Mouse (Mus musculus): ENCODE measurements around the gene Pin1rt1. TPM values are rescaled to one million over a fixed set of nuclear protein-coding genes. Genes with fewer than 3 reads are reported as not detected.

The Pin1rt1 gene
- polyA plus RNA-seq, 1 experiment = not detected

GRCm38 (mm10) chr2:104704355-104704754, 11.8 kb downstream of the Pin1rt1 start:
- no peaks in the 10 kb centered on the region for H3K36me3 ChIP-seq (ENCODE audit: control insufficient read depth)
- no peak for TF ChIP-seq TAL1 (IDR thresholded peaks at IDR 0.05; ENCODE audit: low read length)
- no peak for TF ChIP-seq GATA1 (IDR thresholded peaks at IDR 0.05; ENCODE audit: low read length)
- no peaks in the 10 kb centered on the region; the same call in none of the 2 replicates for H3K27me3 ChIP-seq (ENCODE audit: control insufficient read depth)
- no peak overlapping the region for H3K4me3 ChIP-seq (replicated peaks)
- H3K4me1 ChIP-seq (ENCODE audit: control insufficient read depth) = no peaks in the 10 kb centered on the region
- H3K9me3 ChIP-seq (ENCODE audit: control insufficient read depth, low read length) = no peaks in the 10 kb centered on the region

- Histone ChIP-seq H3K27me3 (ENCODE audit: control insufficient read depth) (no peaks in the 10 kb centered on the region), H3K4me1 (ENCODE audit: control insufficient read depth) (no peaks in the 10 kb centered on the region), H3K4me3 (replicated peaks) (no peak overlapping the region), H3K36me3 (ENCODE audit: control insufficient read depth) (no peaks in the 10 kb centered on the region), H3K9me3 (ENCODE audit: control insufficient read depth, low read length) (no peaks in the 10 kb centered on the region)
- TF ChIP-seq GATA1 (IDR thresholded peaks at IDR 0.05; ENCODE audit: low read length) (no peak), TAL1 (IDR thresholded peaks at IDR 0.05; ENCODE audit: low read length) (no peak)
Observed at GRCm38 (mm10) chr2:104703158-104703557, 13.0 kb downstream of the Pin1rt1 start.

- no peaks in the 10 kb centered on the region for H3K9me3 ChIP-seq (ENCODE audit: control insufficient read depth, low read length)
- no peaks in the 10 kb centered on the region for H3K4me1 ChIP-seq (ENCODE audit: control insufficient read depth)
- TF ChIP-seq GATA1 (IDR thresholded peaks at IDR 0.05; ENCODE audit: low read length) = no peak
- TF ChIP-seq TAL1 (IDR thresholded peaks at IDR 0.05; ENCODE audit: low read length) = no peak
- no peaks in the 10 kb centered on the region for H3K36me3 ChIP-seq (ENCODE audit: control insufficient read depth)
- no peak overlapping the region for H3K4me3 ChIP-seq (replicated peaks)
- no peaks in the 10 kb centered on the region for H3K27me3 ChIP-seq (ENCODE audit: control insufficient read depth)
Observed at GRCm38 (mm10) chr2:104699659-104700058, 16.5 kb downstream of the Pin1rt1 start.

- H3K9me3 ChIP-seq (ENCODE audit: control insufficient read depth, low read length) = no peaks in the 10 kb centered on the region
Observed at GRCm38 (mm10) chr2:104692551-104692950, 23.6 kb downstream of the Pin1rt1 start.

GRCm38 (mm10) chr2:104690720-104691119, 25.5 kb downstream of the Pin1rt1 start:
- no peaks in the 10 kb centered on the region for H3K27me3 ChIP-seq (ENCODE audit: control insufficient read depth)
- no peaks in the 10 kb centered on the region for H3K9me3 ChIP-seq (ENCODE audit: control insufficient read depth, low read length)
- no peak overlapping the region for H3K4me3 ChIP-seq (replicated peaks)
- no peaks in the 10 kb centered on the region for H3K4me1 ChIP-seq (ENCODE audit: control insufficient read depth)
- no peak for TF ChIP-seq TAL1 (IDR thresholded peaks at IDR 0.05; ENCODE audit: low read length)
- no peak for TF ChIP-seq GATA1 (IDR thresholded peaks at IDR 0.05; ENCODE audit: low read length)
- H3K36me3 ChIP-seq (ENCODE audit: control insufficient read depth) = no peaks in the 10 kb centered on the region

More at GRCm38 (mm10) chr2:104692551-104692950, 23.6 kb downstream of the Pin1rt1 start:
- no peaks in the 10 kb centered on the region for H3K4me1 ChIP-seq (ENCODE audit: control insufficient read depth)
- H3K27me3 ChIP-seq (ENCODE audit: control insufficient read depth) = no peaks in the 10 kb centered on the region
- H3K36me3 ChIP-seq (ENCODE audit: control insufficient read depth) = no peaks in the 10 kb centered on the region
- no peak overlapping the region for H3K4me3 ChIP-seq (replicated peaks)
- TF ChIP-seq TAL1 (IDR thresholded peaks at IDR 0.05; ENCODE audit: low read length) (no peak), GATA1 (IDR thresholded peaks at IDR 0.05; ENCODE audit: low read length) (no peak)

GRCm38 (mm10) chr2:104688724-104689123, 27.5 kb downstream of the Pin1rt1 start:
- Histone ChIP-seq H3K27me3 (ENCODE audit: control insufficient read depth) (no peaks in the 10 kb centered on the region), H3K4me1 (ENCODE audit: control insufficient read depth) (peaks cover 2% of the 10 kb centered on the region; the same call in 1 of the 2 replicates), H3K36me3 (ENCODE audit: control insufficient read depth) (no peaks in the 10 kb centered on the region), H3K4me3 (replicated peaks) (no peak overlapping the region), H3K9me3 (ENCODE audit: control insufficient read depth, low read length) (no peaks in the 10 kb centered on the region)
- no peak for TF ChIP-seq TAL1 (IDR thresholded peaks at IDR 0.05; ENCODE audit: low read length)
- no peak for TF ChIP-seq GATA1 (IDR thresholded peaks at IDR 0.05; ENCODE audit: low read length)

- Histone ChIP-seq H3K27me3 (ENCODE audit: control insufficient read depth) (no peaks in the 10 kb centered on the region), H3K9me3 (ENCODE audit: control insufficient read depth, low read length) (no peaks in the 10 kb centered on the region), H3K4me1 (ENCODE audit: control insufficient read depth) (peaks cover 2% of the 10 kb centered on the region; the same call in 1 of the 2 replicates), H3K36me3 (ENCODE audit: control insufficient read depth) (no peaks in the 10 kb centered on the region), H3K4me3 (replicated peaks) (no peak overlapping the region)
- TF ChIP-seq TAL1 (IDR thresholded peaks at IDR 0.05; ENCODE audit: low read length) (no peak), GATA1 (IDR thresholded peaks at IDR 0.05; ENCODE audit: low read length) (no peak)
Observed at GRCm38 (mm10) chr2:104688321-104688720, 27.9 kb downstream of the Pin1rt1 start.

- H3K4me3 ChIP-seq (replicated peaks) = no peak overlapping the region
- peaks cover 2% of the 10 kb centered on the region; the same call in 1 of the 2 replicates for H3K4me1 ChIP-seq (ENCODE audit: control insufficient read depth)
- no peaks in the 10 kb centered on the region for H3K9me3 ChIP-seq (ENCODE audit: control insufficient read depth, low read length)
- TF ChIP-seq GATA1 (IDR thresholded peaks at IDR 0.05; ENCODE audit: low read length) (no peak), TAL1 (IDR thresholded peaks at IDR 0.05; ENCODE audit: low read length) (no peak)
- H3K27me3 ChIP-seq (ENCODE audit: control insufficient read depth) = no peaks in the 10 kb centered on the region
- no peaks in the 10 kb centered on the region for H3K36me3 ChIP-seq (ENCODE audit: control insufficient read depth)
Observed at GRCm38 (mm10) chr2:104687261-104687660, 28.9 kb downstream of the Pin1rt1 start.

- no peak for TF ChIP-seq TAL1 (IDR thresholded peaks at IDR 0.05; ENCODE audit: low read length)
- no peak for TF ChIP-seq GATA1 (IDR thresholded peaks at IDR 0.05; ENCODE audit: low read length)
- no peaks in the 10 kb centered on the region; the same call in 1 of the 2 replicates for H3K36me3 ChIP-seq (ENCODE audit: control insufficient read depth)
Observed at GRCm38 (mm10) chr2:104685418-104685817, 30.8 kb downstream of the Pin1rt1 start.

GRCm38 (mm10) chr2:104684771-104685170, 31.4 kb downstream of the Pin1rt1 start:
- TF ChIP-seq TAL1 (IDR thresholded peaks at IDR 0.05; ENCODE audit: low read length) (no peak), GATA1 (IDR thresholded peaks at IDR 0.05; ENCODE audit: low read length) (no peak)

More at GRCm38 (mm10) chr2:104685418-104685817, 30.8 kb downstream of the Pin1rt1 start:
- H3K4me3 ChIP-seq (replicated peaks) = no peak overlapping the region
- H3K27me3 ChIP-seq (ENCODE audit: control insufficient read depth) = no peaks in the 10 kb centered on the region
- H3K4me1 ChIP-seq (ENCODE audit: control insufficient read depth) = peaks cover 2% of the 10 kb centered on the region; the same call in 1 of the 2 replicates
- no peaks in the 10 kb centered on the region for H3K9me3 ChIP-seq (ENCODE audit: control insufficient read depth, low read length)

More at GRCm38 (mm10) chr2:104684771-104685170, 31.4 kb downstream of the Pin1rt1 start:
- peaks cover 2% of the 10 kb centered on the region; the same call in 1 of the 2 replicates for H3K4me1 ChIP-seq (ENCODE audit: control insufficient read depth)
- no peak overlapping the region for H3K4me3 ChIP-seq (replicated peaks)
- H3K27me3 ChIP-seq (ENCODE audit: control insufficient read depth) = no peaks in the 10 kb centered on the region
- no peaks in the 10 kb centered on the region for H3K9me3 ChIP-seq (ENCODE audit: control insufficient read depth, low read length)
- no peaks in the 10 kb centered on the region; the same call in 1 of the 2 replicates for H3K36me3 ChIP-seq (ENCODE audit: control insufficient read depth)

All from erythroblast, embryonic 14.5 days (primary cell).